Mouse (Mus musculus) hindbrain, embryonic 11.5 days (tissue): ENCODE measurements around the gene Rhot2. TPM values are rescaled to one million over a fixed set of nuclear protein-coding genes. Genes with fewer than 3 reads are reported as not detected.
A peak's percentile ranks its signal among the peaks of the same experiment; 100 is the strongest.

Source experiments
- ATAC-seq: fragments of 200-750 bp; cut with Nextera tagmentation; 2 replicates; pipeline ENCODE4 v1.8.0; 2017; ENCODE audit warnings: mild to moderate bottlenecking, moderate TSS enrichment, moderate library complexity; ENCODE audit not compliant: low FRiP score
- DNase-seq: peaks from one replicate; pipeline ENCODE4 v3.0.0-alpha.2; 2015; ENCODE audit warnings: low spot score
- H3K27ac ChIP-seq: fragments of 300-500 bp; sonication (generic); 2 replicates; pipeline ENCODE4 v1.5.1; 2014; ENCODE audit warnings: mild to moderate bottlenecking, low read depth, low read length
- H3K27me3 ChIP-seq: fragments of 300-500 bp; sonication (generic); 2 replicates; pipeline ENCODE4 v1.6.1; 2014; ENCODE audit warnings: mild to moderate bottlenecking, low read length, moderate library complexity, mixed read lengths; ENCODE audit not compliant: control insufficient read depth, insufficient read depth
- H3K36me3 ChIP-seq: fragments of 300-500 bp; sonication (generic); 2 replicates; pipeline ENCODE4 v1.6.1; 2014; ENCODE audit warnings: mild to moderate bottlenecking, low read length, moderate library complexity, mixed read lengths; ENCODE audit not compliant: control insufficient read depth, insufficient read depth
- H3K4me1 ChIP-seq: fragments of 300-500 bp; sonication (generic); replicated peaks from 2 replicates; pipeline ENCODE4 v1.6.1; 2014; ENCODE audit warnings: low read length, mixed read lengths; ENCODE audit not compliant: control insufficient read depth, insufficient read depth
- H3K4me2 ChIP-seq: fragments of 300-500 bp; sonication (generic); replicated peaks from 2 replicates; pipeline ENCODE4 v1.6.1; 2014; ENCODE audit warnings: mild to moderate bottlenecking, low read depth, low read length
- H3K4me3 ChIP-seq: fragments of 300-500 bp; sonication (generic); 2 replicates; pipeline ENCODE4 v1.5.1; 2014; ENCODE audit warnings: low read depth, low read length
- H3K9ac ChIP-seq: fragments of 300-500 bp; sonication (generic); 2 replicates; pipeline ENCODE4 v1.6.1; 2014; ENCODE audit warnings: low read depth, low read length
- H3K9me3 ChIP-seq: fragments of 300-500 bp; sonication (generic); 2 replicates; pipeline ENCODE4 v1.6.1; 2016; ENCODE audit warnings: low read length; ENCODE audit not compliant: control insufficient read depth
- WGBS: fragments of 180-500 bp; shearing (Covaris S2); extraction: QIAGEN DNeasy Blood & Tissue Kit; methylation state at CpG from one replicate; pipeline ENCODE4 v1.1.7; 2014; 5-methylcytosine and 5-hydroxymethylcytosine counted together
- polyA plus RNA-seq: library from polyadenylated mRNA; unstranded; fragments of >200 nt; fragmentation: Nextera tagmentation; extraction: Ambion mirVana; gene quantifications from 2 replicates; pipeline ENCODE4 v1.2.1, GENCODE M21; 2014

Gene Rhot2
- polyA plus RNA-seq, 1 experiment from 2014 or later: 9.3 TPM

DNA sequence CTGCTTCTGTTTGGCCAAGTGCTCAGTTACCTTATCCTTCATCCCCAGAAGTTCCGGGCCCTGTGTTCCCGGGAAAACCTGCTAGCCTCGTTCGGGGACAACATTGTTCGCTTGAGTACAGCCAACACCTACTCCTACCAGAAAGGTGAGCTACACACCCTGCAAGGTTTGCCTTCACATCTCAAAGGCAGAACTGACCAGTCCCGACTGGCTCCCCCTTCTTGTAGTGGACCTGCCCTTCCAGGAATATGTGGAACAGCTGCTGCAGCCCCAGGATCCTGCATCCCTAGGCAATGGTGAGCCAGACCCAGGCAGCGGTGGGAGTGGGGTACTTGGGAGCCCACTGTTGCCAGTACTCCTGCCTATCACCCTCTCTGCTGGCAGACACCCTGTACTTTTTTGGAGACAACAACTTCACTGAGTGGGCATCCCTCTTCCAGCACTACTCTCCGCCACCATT lies 15.1 kb downstream of the Rhot2 start:
- peaks cover 4% of the 10 kb centered on the region; the same call in 1 of the 2 replicates for H3K36me3 ChIP-seq
- H3K4me1 ChIP-seq: peaks cover 29% of the 10 kb centered on the region
- peak overlapping the region; percentile 65 for H3K4me3 ChIP-seq
- DNase-seq (no peak), ATAC-seq (no peak)
- H3K9me3 ChIP-seq: no peaks in the 10 kb centered on the region
- H3K27ac ChIP-seq: peak overlapping the region; percentile 76
- 45% methylated on average over 8 of the region's 8 CpGs for WGBS
- H3K9ac ChIP-seq: peak overlapping the region; percentile 88
- peak overlapping the region; percentile 78 for H3K4me2 ChIP-seq
- H3K27me3 ChIP-seq: no peaks in the 10 kb centered on the region

DNA sequence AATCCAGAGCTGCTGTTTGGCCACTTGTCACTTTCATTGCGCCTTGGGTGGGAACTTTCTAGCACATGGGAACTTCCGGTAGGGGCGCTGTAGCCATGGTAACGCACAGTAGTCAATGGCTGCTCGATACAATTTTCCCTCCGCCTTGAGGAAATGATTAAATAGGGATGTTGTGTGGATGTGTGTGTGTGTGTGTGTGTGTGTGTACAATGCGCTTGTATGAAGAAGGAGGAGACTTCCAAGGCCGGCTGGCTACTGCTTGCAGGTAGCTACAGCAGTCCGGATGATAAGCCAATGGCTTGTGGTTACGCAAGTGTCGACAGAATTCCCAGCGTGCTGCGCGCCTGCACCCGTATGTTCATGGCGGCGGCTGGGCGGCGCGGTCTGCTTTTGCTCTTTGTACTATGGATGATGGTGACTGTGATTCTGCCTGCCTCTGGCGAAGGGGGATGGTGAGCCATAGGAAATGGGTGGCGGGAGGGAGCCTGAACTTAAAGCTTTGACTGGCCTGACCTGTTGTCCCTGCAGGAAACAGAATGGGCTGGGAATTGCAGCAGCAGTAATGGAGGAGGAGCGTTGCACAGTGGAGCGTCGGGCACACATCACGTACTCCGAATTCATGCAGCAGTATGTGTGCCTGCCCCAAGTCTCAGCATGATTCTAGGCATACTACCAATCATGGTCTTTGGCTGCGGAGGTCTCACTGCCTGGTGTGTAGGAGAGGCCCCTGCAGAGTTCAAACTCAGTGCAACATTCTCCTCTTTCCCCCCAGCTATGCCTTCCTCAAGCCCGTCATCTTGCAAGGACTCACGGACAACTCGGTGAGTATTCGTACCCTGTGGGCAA lies 15.7 kb downstream of the Rhot2 start, which contains the start of gene Jmjd8:
Gene Jmjd8 (plus strand): TSS at position 156 of the 846 bp plus-strand sequence.
- Histone ChIP-seq H3K27me3 (no peaks in the 10 kb centered on the region), H3K9ac (peak within 1 kb of the TSS; percentile 88), H3K4me3 (peak within 1 kb of the TSS; percentile 65), H3K36me3 (peaks cover 4% of the 10 kb centered on the region; the same call in 1 of the 2 replicates), H3K4me2 (peak within 1 kb of the TSS; percentile 78), H3K4me1 (peaks cover 29% of the 10 kb centered on the region), H3K9me3 (no peaks in the 10 kb centered on the region), H3K27ac (peak within 1 kb of the TSS; percentile 76)
- peak; percentile 88 for DNase-seq
- WGBS: 2% methylated on average over 32 of the region's 32 CpGs
- peak; percentile 32 for ATAC-seq

DNA sequence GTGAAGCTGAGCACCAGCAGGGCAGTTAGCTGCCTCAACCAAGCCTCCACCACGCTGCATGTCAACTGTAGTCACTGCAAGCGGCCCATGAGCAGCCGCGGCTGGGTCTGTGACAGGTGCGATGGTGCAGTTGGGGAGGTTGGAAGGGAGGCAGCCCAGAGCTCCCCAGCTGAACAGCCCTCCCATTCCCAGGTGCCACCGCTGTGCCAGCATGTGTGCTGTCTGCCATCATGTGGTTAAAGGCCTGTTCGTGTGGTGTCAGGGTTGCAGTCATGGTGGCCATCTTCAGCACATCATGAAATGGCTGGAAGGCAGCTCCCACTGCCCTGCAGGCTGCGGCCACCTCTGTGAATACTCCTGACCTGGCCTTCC lies 16.4 kb downstream of the Rhot2 start:
- Histone ChIP-seq H3K27ac (no peak overlapping the region; the same call in 1 of the 2 replicates), H3K4me2 (peak overlapping the region; percentile 78), H3K4me1 (peaks cover 30% of the 10 kb centered on the region), H3K27me3 (no peaks in the 10 kb centered on the region), H3K4me3 (peak overlapping the region; percentile 65), H3K9ac (no peak overlapping the region), H3K36me3 (peaks cover 4% of the 10 kb centered on the region; the same call in 1 of the 2 replicates), H3K9me3 (no peaks in the 10 kb centered on the region)
- 86% methylated on average over 8 of the region's 8 CpGs for WGBS
- ATAC-seq: no peak
- DNase-seq: no peak

DNA sequence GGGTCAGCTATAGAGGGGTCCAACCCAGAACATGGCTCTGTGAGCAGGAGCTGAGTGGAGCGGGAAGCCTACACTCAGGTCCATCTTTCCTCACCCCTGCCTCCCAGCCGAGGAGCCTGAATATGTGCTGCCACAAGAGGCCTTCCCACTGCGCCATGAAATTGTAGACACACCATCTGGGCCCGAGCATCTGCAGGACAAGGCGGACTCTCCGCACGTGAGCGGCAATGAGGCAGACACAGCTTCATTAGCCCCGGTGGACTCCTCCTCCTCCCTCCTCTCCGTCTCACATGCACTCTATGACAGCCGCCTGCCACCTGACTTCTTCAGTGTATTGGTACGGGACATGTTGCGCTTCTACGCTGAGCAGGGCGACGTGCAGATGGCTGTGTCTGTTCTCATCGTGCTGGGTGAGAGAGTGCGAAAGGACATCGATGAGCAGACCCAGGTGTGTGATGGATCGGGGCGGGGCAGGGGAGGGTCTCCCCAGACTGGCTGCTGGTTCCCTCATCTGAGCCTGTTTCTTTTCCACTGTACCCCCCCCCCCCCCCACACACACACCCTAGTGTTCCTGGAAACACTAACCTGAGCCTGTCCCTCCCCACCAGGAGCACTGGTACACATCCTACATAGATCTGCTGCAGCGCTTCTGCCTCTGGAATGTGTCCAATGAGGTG lies 17.0 kb downstream of the Rhot2 start:
- no peak overlapping the region for H3K4me2 ChIP-seq
- peaks cover 4% of the 10 kb centered on the region; the same call in 1 of the 2 replicates for H3K36me3 ChIP-seq
- no peak overlapping the region for H3K9ac ChIP-seq
- no peak for ATAC-seq
- H3K4me1 ChIP-seq: peaks cover 30% of the 10 kb centered on the region
- H3K4me3 ChIP-seq: no peak overlapping the region
- H3K9me3 ChIP-seq: no peaks in the 10 kb centered on the region
- 95% methylated on average over 22 of the region's 22 CpGs for WGBS
- H3K27me3 ChIP-seq: no peaks in the 10 kb centered on the region
- no peak for DNase-seq
- H3K27ac ChIP-seq: no peak overlapping the region

DNA sequence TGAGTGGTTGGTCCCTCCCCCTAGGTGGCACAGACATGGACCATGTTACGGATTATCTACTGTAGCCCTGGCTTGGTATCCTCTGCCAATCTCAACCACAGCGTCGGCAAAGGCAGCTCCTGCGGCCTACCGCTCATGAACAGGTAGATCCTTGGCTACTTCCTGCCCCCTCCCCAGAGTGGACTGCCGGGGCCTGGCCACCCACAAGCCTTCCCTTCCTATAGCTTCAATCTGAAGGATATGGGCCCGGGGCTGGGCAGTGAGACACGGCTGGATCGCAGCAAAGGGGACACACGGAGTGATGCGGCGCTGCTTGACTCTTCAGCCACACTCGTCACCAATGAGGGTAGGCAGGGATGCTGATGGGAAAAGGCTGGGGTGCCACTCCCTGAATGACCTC lies 17.6 kb downstream of the Rhot2 start:
- 95% methylated on average over 13 of the region's 13 CpGs for WGBS
- Histone ChIP-seq H3K27me3 (no peaks in the 10 kb centered on the region), H3K4me2 (no peak overlapping the region), H3K9me3 (no peaks in the 10 kb centered on the region), H3K36me3 (peaks cover 4% of the 10 kb centered on the region; the same call in 1 of the 2 replicates), H3K9ac (no peak overlapping the region), H3K4me3 (no peak overlapping the region), H3K4me1 (peaks cover 30% of the 10 kb centered on the region), H3K27ac (no peak overlapping the region)
- DNase-seq (no peak), ATAC-seq (no peak)

DNA sequence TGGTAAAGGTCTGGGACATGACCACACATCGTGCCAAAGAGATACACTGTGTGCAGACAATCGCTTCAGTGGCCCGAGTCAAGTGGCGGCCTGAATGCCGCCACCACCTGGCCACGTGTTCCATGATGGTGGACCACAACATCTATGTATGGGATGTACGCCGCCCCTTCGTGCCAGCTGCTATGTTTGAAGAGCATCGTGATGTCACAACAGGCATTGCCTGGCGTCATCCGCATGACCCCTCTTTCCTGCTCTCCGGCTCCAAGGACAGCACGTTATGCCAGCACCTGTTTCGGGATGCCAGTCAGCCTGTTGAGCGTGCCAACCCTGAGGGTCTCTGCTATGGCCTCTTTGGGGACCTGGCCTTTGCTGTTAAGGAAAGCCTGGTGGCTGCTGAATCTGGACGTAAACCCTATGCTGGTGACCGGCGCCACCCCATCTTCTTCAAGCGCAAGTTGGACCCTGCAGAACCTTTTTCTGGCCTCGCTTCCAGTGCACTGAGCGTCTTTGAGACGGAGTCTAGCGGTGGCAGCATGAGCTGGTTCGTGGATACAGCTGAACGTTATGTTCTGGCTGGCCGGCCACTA lies 18.6 kb downstream of the Rhot2 start:
- Histone ChIP-seq H3K9ac (no peak overlapping the region), H3K4me3 (no peak overlapping the region), H3K4me1 (peaks cover 23% of the 10 kb centered on the region), H3K9me3 (no peaks in the 10 kb centered on the region), H3K27me3 (no peaks in the 10 kb centered on the region), H3K4me2 (no peak overlapping the region), H3K36me3 (peaks cover 2% of the 10 kb centered on the region; the same call in 1 of the 2 replicates), H3K27ac (no peak overlapping the region)
- DNase-seq (no peak), ATAC-seq (no peak)
- 97% methylated on average over 27 of the region's 27 CpGs for WGBS

DNA sequence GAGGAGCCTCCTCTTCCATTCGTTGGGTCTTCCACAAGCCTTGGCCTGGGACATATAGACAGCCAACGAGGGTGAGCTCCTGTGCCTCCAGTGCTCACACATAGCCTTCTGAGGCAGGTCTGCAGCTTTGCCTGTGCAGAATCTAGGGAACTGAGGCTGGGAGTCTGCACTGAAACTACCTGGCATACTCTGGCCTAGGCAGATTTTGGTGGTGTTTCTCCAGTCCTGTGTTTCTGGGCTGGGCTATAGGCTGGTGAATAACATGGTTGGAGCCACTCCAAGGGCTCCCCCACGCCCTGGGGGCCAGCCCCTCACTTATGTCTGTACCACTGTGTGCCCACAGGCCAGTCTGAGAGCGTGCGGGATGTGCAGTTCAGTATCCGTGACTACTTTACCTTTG lies 19.3 kb downstream of the Rhot2 start:
- Histone ChIP-seq H3K4me3 (no peak overlapping the region), H3K4me2 (no peak overlapping the region), H3K9ac (no peak overlapping the region)

DNA sequence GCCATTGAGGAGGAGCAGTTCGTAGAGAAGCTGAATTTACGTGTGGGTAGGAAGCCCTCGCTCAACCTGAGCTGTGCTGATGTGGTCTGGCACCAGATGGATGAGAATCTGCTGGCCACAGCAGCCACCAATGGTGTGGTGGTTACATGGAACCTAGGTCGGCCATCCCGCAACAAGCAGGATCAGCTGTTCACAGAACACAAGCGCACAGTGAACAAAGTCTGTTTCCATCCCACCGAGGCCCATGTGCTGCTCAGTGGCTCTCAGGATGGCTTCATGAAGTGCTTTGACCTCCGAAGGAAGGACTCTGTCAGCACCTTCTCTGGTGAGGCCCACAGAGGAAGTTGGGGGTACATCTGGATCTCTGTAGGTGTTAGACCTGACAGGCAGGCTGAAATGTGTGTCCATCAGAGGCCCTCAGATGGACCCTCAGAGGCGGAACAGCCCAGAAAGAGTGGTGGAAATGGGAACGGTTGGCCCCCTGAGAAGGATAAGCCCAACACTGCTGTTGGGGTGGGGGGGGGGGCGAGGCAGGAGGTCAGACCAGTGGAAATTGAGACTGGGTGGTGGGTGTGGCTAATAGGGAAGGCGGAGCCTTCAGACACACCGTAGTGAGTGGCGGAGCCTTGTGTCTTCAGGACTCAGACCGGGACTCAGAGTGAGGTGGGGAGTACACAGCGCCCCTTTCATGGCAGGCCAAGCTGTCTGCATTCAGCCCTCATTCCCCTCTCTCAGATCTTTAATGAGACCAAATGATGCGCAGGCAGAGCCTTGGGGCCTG lies 20.1 kb downstream of the Rhot2 start:
- no peak for ATAC-seq
- DNase-seq: no peak
- peak overlapping the region; percentile 47 for H3K4me3 ChIP-seq
- peak overlapping the region; percentile 80 for H3K4me2 ChIP-seq
- peaks cover 9% of the 10 kb centered on the region; the same call in 1 of the 2 replicates for H3K27me3 ChIP-seq
- H3K9ac ChIP-seq: peak overlapping the region; percentile 69; the same call in 1 of the 2 replicates
- H3K36me3 ChIP-seq: no peaks in the 10 kb centered on the region
- H3K9me3 ChIP-seq: no peaks in the 10 kb centered on the region
- WGBS: 73% methylated on average over 17 of the region's 17 CpGs
- peaks cover 18% of the 10 kb centered on the region for H3K4me1 ChIP-seq
- no peak overlapping the region for H3K27ac ChIP-seq

More for the DNA sequence above, 19.3 kb downstream of the Rhot2 start:
- no peak for DNase-seq
- Histone ChIP-seq H3K27me3 (peaks cover 2% of the 10 kb centered on the region; the same call in 1 of the 2 replicates), H3K36me3 (no peaks in the 10 kb centered on the region), H3K4me1 (peaks cover 23% of the 10 kb centered on the region), H3K27ac (no peak overlapping the region), H3K9me3 (no peaks in the 10 kb centered on the region)
- WGBS: 97% methylated on average over 6 of the region's 6 CpGs
- ATAC-seq: no peak
